Mouse (Mus musculus) ES-E14 (cell line): ENCODE data around the gene Tbc1d7. TPM values are rescaled to one million over a fixed set of nuclear protein-coding genes. Genes with fewer than 3 reads are reported as not detected.

Experiments
- DNase-seq: peaks from one replicate; pipeline ENCODE4 v3.0.0-alpha.2; 2013; ENCODE audit warnings: low read depth, low spot score
- H3K27ac ChIP-seq: 2 replicates; pipeline ENCODE4 v1.5.1; 2012; ENCODE audit warnings: low read depth, mild to moderate bottlenecking, low read length, moderate library complexity, mixed read lengths; ENCODE audit not compliant: poor library complexity, insufficient read depth, severe bottlenecking
- H3K36me3 ChIP-seq: 2 replicates; pipeline ENCODE4 v1.6.1; 2012; ENCODE audit warnings: mild to moderate bottlenecking, low read length, moderate library complexity, mixed read lengths; ENCODE audit not compliant: control insufficient read depth, poor library complexity, insufficient read depth, severe bottlenecking
- H3K4me1 ChIP-seq, 2 experiments: fragments of 150-350 bp in 1 of 2; sonication (generic) in 1 of 2; 2 replicates each; pipeline ENCODE4 v1.6.1; 2012; ENCODE audit warnings: low read length in 2 of 2, mild to moderate bottlenecking in 1 of 2, mixed read lengths in 1 of 2; ENCODE audit not compliant: control insufficient read depth in 2 of 2, insufficient read depth in 2 of 2, poor library complexity in 1 of 2
- H3K4me3 ChIP-seq, 2 experiments: fragments of 150-350 bp in 1 of 2; sonication (generic) in 1 of 2; 2 replicates each; pipeline ENCODE4 v1.5.1; 2012; ENCODE audit warnings: low read length in 2 of 2, low read depth in 1 of 2, mild to moderate bottlenecking in 1 of 2, mixed read lengths in 1 of 2; ENCODE audit not compliant: insufficient read depth in 1 of 2, poor library complexity in 1 of 2, severe bottlenecking in 1 of 2
- H3K9ac ChIP-seq: 2 replicates; pipeline ENCODE4 v1.6.1; 2012; ENCODE audit warnings: low read depth, mild to moderate bottlenecking, low read length, mixed read lengths; ENCODE audit not compliant: poor library complexity, insufficient read depth, severe bottlenecking
- H3K9me3 ChIP-seq: fragments of 150-350 bp; sonication (generic); 2 replicates; pipeline ENCODE4 v1.6.1; 2012; ENCODE audit warnings: low read depth, mild to moderate bottlenecking, low read length; ENCODE audit not compliant: control insufficient read depth, insufficient read depth
- CHD2 ChIP-seq: IDR thresholded peaks from 2 replicates; pipeline ENCODE4 v1.6.1; 2014; ENCODE audit warnings: mild to moderate bottlenecking, low read depth, low read length, inconsistent platforms
- HCFC1 ChIP-seq: IDR thresholded peaks from 2 replicates; pipeline ENCODE4 v1.6.1; 2012; ENCODE audit warnings: low read length, inconsistent platforms, borderline replicate concordance; ENCODE audit not compliant: insufficient read depth
- MAFK ChIP-seq: IDR thresholded peaks from 2 replicates; pipeline ENCODE4 v1.6.1; 2014; ENCODE audit warnings: mild to moderate bottlenecking, low read depth, low read length, inconsistent platforms; ENCODE audit not compliant: insufficient read depth
- ZC3H11A ChIP-seq: IDR thresholded peaks from 2 replicates; pipeline ENCODE4 v1.6.1; 2012; ENCODE audit warnings: low read depth, mild to moderate bottlenecking, inconsistent platforms, low read length, borderline replicate concordance
- ZNF384 ChIP-seq: IDR thresholded peaks from 2 replicates; pipeline ENCODE4 v1.6.1; 2012; ENCODE audit warnings: low read depth, low read length, inconsistent platforms
- in situ Hi-C, 2 experiments: fragments of 600-800 bp; cut with MboI; formaldehyde crosslinking; loops; one replicate each; pipeline ENCODE4 v1.15.1; 2025; ENCODE audit warnings: low sequenced_read_pairs in 2 of 2, inconsistent platforms in 1 of 2; ENCODE audit not compliant: unreplicated experiment in 2 of 2
- total RNA-seq: library from RNA; depleted of rRNA; stranded (reverse); fragments of 300-350 nt; gene quantifications from 2 replicates; pipeline ENCODE4 v1.2.3, GENCODE M21; 2012; rRNA removed

The Tbc1d7 gene
- total RNA-seq, 1 experiment, result 11.3 TPM

DNA sequence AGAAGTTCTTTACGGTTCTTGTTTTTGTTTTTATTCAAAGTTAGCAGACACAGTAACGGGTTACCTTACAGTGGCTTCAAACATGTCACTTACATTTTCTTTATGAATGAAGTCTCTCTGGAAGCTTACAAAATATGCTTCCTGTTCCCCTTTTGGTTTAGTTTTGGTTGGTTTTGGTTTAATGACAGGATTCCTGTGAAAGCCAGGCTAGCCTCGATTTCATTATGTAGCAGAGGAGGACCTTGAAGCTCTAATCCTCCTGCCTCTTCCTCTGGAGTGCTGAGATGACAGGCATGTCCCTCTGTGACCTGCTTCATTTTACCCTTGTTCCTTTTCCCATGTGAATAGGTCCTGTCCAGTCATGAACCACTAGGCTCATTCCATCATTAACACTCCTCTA, 58.6 kb downstream of the Tbc1d7 start:
- Histone ChIP-seq H3K9me3 (no peaks in the 10 kb centered on the region), H3K36me3 (no peaks in the 10 kb centered on the region), H3K4me3 (no peak overlapping the region), H3K4me1 (no peaks in the 10 kb centered on the region), H3K27ac (no peak overlapping the region), H3K9ac (no peak overlapping the region)
- TF ChIP-seq MAFK (no peak), HCFC1 (no peak), ZNF384 (no peak), CHD2 (no peak), ZC3H11A (no peak)
- no peak for DNase-seq
- in situ Hi-C loops, result no loop called here

DNA sequence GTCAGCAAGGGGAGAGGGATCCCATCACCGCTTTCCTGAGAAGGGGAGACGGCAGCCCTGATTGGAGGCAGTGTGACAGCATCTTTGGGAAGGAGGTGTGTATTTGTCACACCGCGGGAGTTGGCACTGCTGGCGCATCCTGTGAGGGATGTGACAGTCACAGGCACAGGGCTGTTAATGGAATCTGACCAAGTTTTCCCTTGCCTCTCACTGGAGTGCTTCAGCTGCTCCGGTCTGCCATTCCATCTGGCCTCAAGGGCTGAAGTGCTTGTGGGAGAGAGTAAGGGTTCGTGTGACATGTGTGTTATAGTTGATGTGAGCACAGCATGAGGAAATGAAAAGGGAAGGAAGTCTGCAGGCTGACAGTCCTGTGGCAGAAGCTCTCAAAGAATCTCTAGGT, 59.0 kb downstream of the Tbc1d7 start:
- Histone ChIP-seq H3K27ac (no peak overlapping the region), H3K4me1 (no peaks in the 10 kb centered on the region), H3K36me3 (no peaks in the 10 kb centered on the region), H3K9me3 (no peaks in the 10 kb centered on the region), H3K4me3 (no peak overlapping the region), H3K9ac (no peak overlapping the region)
- in situ Hi-C loops, result no loop called here
- DNase-seq, result no peak
- no peak for TF ChIP-seq CHD2
- no peak for TF ChIP-seq ZNF384
- TF ChIP-seq MAFK, result no peak
- TF ChIP-seq HCFC1, result no peak
- TF ChIP-seq ZC3H11A, result no peak

DNA sequence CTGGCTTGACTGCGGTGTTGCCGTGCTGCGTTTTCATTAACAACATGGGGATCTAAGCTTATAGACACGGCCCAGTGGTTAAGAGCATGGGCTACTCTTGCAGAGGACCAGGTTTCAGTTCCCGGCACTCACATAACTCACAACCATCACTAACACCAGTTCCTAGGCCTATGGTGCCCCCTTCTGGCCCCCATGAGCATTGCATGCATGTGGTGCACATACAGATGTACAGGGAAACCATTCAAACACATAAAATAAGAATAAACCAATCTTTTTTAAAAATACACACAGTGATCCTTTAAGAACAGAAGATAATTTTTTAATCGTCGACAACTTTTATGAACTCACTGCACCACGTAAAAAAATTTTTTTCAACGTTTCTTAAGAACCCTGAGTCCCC, 66.8 kb downstream of the Tbc1d7 start:
- Histone ChIP-seq H3K4me3 (no peak overlapping the region), H3K9me3 (no peaks in the 10 kb centered on the region)
- in situ Hi-C loops, result no loop called here

DNA sequence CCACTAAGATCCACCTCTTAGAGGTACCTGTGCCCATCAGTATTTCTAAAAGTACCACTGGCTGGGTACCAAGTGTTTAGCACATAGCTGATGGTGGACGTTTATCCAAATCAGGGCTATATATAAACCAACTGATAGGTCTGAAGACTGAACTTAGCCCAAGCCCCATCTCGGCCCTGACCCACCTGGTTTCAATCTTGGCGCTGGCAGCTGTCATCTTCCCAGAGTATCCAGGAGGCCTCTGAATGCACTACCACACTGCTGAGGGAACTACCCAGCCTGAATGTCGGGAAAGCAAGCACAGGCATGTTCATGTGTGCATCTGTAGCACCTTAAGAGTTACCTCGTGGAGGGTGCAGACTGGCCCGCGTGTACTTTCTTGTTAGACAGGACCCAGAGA, 68.4 kb downstream of the Tbc1d7 start:
- in situ Hi-C loops, result no loop called here
- Histone ChIP-seq H3K36me3 (no peaks in the 10 kb centered on the region), H3K9ac (no peak overlapping the region), H3K9me3 (no peaks in the 10 kb centered on the region), H3K4me3 (no peak overlapping the region), H3K4me1 (no peaks in the 10 kb centered on the region), H3K27ac (no peak overlapping the region)
- no peak for DNase-seq
- no peak for TF ChIP-seq ZC3H11A
- TF ChIP-seq ZNF384, result no peak
- TF ChIP-seq MAFK, result no peak
- no peak for TF ChIP-seq HCFC1
- no peak for TF ChIP-seq CHD2

More for the DNA sequence above, 66.8 kb downstream of the Tbc1d7 start:
- no peaks in the 10 kb centered on the region for H3K4me1 ChIP-seq
- H3K27ac ChIP-seq, result no peak overlapping the region
- no peak overlapping the region for H3K9ac ChIP-seq
- TF ChIP-seq HCFC1 (no peak), MAFK (no peak), ZNF384 (no peak), ZC3H11A (no peak), CHD2 (no peak)
- H3K36me3 ChIP-seq, result no peaks in the 10 kb centered on the region
- no peak for DNase-seq

Other genes with a start within 250 kb of the Tbc1d7 start
- 4.8 and 6.3 TPM in 2 replicates for gene Gfod1, start 132.7 kb upstream of the Tbc1d7 start, total RNA-seq
- gene Sirt5, start 194.0 kb upstream of the Tbc1d7 start, total RNA-seq, result 8.5 and 8.6 TPM in 2 replicates
- gene Nol7, start 226.9 kb upstream of the Tbc1d7 start, total RNA-seq, result 72.8 and 122 TPM in 2 replicates